Mouse (Mus musculus) liver, embryonic 11.5 days (tissue): Measurements from ENCODE around the gene Flad1. TPM values are rescaled to one million over a fixed set of nuclear protein-coding genes. Genes with fewer than 3 reads are reported as not detected.

Source experiments
- ATAC-seq: fragments of 200-750 bp; cut with Nextera tagmentation; replicated peaks from 2 replicates; pipeline ENCODE4 v1.8.0; 2017; ENCODE audit warnings: moderate number of reproducible peaks, mild to moderate bottlenecking, moderate TSS enrichment, moderate library complexity; ENCODE audit not compliant: low FRiP score
- DNase-seq: peaks from one replicate; pipeline ENCODE4 v3.0.0-alpha.2; 2017; ENCODE audit warnings: low spot score
- H3K27ac ChIP-seq: fragments of 300-500 bp; sonication (generic); 2 replicates; pipeline ENCODE4 v1.5.1; 2014; ENCODE audit warnings: mild to moderate bottlenecking, low read depth, low read length, control low read depth
- H3K27me3 ChIP-seq: fragments of 300-500 bp; sonication (generic); replicated peaks from 2 replicates; pipeline ENCODE4 v1.6.1; 2014; ENCODE audit warnings: low read length, mixed read lengths; ENCODE audit not compliant: control insufficient read depth, insufficient read depth
- H3K36me3 ChIP-seq: fragments of 300-500 bp; sonication (generic); 2 replicates; pipeline ENCODE4 v1.6.1; 2014; ENCODE audit warnings: mild to moderate bottlenecking, low read length, moderate library complexity, mixed read lengths; ENCODE audit not compliant: control insufficient read depth, insufficient read depth
- H3K4me1 ChIP-seq: fragments of 300-500 bp; sonication (generic); replicated peaks from 2 replicates; pipeline ENCODE4 v1.6.1; 2014; ENCODE audit warnings: low read length, mixed read lengths; ENCODE audit not compliant: control insufficient read depth, insufficient read depth
- H3K4me2 ChIP-seq: fragments of 300-500 bp; sonication (generic); 2 replicates; pipeline ENCODE4 v1.6.1; 2014; ENCODE audit warnings: mild to moderate bottlenecking, control low read depth, moderate library complexity
- H3K4me3 ChIP-seq: fragments of 300-500 bp; sonication (generic); 2 replicates; pipeline ENCODE4 v1.5.1; 2014; ENCODE audit warnings: low read depth, low read length, control low read depth
- H3K9ac ChIP-seq: fragments of 300-500 bp; sonication (generic); 2 replicates; pipeline ENCODE4 v1.6.1; 2014; ENCODE audit warnings: low read depth, low read length, control low read depth
- H3K9me3 ChIP-seq: fragments of 300-500 bp; sonication (generic); 2 replicates; pipeline ENCODE4 v1.6.1; 2016; ENCODE audit warnings: low read length, inconsistent platforms, mixed read lengths; ENCODE audit not compliant: control insufficient read depth
- WGBS: fragments of 180-500 bp; shearing (Covaris S2); extraction: QIAGEN DNeasy Blood & Tissue Kit; methylation state at CpG from one replicate; pipeline ENCODE4 v1.1.7; 2014; 5-methylcytosine and 5-hydroxymethylcytosine counted together
- polyA plus RNA-seq: library from polyadenylated mRNA; unstranded; fragments of >200 nt; fragmentation: Nextera tagmentation; extraction: Ambion mirVana; gene quantifications from 2 replicates; pipeline ENCODE4 v1.2.1, GENCODE M21; 2014

The Flad1 gene
- polyA plus RNA-seq, 1 experiment from 2014 or later = 34.3 TPM

DNA sequence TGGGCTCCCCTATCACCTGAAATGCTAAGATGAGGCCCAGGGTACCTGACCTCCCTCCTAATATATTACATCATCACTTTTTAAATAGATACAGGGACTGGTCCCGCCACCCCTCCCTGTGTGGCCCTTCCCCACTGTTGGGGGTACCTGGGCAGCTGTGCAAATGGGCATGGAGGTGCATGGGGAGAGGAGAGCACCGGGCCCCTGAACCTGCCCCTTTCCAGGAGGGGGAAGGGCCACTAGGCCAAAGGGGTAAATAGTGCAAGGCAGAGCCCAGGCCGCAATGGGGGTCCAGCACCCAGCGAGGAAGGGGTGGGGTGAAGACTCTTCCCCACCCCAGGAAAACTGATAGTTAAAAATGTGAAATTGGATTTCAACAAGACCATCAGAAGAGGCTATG is 33.8 kb downstream of the Flad1 start:
- Histone ChIP-seq H3K9ac (no peak overlapping the region), H3K9me3 (no peaks in the 10 kb centered on the region), H3K4me2 (peak overlapping the region; percentile 81), H3K27ac (no peak overlapping the region), H3K36me3 (peaks cover 2% of the 10 kb centered on the region; the same call in 1 of the 2 replicates), H3K4me1 (peaks cover 14% of the 10 kb centered on the region), H3K4me3 (no peak overlapping the region), H3K27me3 (no peaks in the 10 kb centered on the region)
- ATAC-seq (no peak), DNase-seq (no peak)
- 74% methylated on average over 4 of the region's 4 CpGs for WGBS

DNA sequence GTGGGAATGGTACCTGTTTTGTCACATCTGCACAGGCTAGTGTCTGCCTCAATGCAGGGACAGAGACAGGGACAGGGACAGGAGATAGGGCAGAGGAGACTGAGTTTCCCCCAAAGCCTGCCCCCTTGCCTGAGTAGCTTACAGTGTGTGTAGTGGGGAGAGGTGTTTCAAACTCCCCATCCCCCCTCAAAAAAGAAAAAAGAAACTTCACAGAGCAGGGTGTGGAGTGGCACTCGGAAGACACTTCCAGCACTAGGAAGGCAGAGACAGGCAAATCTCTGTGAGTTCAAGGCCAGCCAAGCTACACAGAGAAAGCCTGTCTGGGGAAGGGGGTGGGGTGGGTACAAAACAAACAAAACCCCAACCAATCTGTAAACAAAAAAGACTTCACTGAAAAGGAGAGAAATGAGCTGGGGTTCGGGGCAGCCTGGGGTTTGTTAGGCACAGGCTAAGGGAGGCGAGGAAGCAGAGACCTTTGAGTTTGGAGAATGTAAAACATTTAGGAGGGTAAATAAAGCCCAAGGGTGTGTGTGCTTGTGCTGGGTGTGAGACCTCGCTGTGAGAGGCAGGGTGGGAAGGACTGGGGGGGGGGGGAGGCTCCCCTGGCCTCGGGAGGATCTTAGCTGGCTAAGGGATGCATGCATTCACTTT is 38.0 kb downstream of the Flad1 start:
- Histone ChIP-seq H3K4me1 (peaks cover 9% of the 10 kb centered on the region), H3K27me3 (no peaks in the 10 kb centered on the region), H3K4me3 (no peak overlapping the region), H3K9me3 (no peaks in the 10 kb centered on the region), H3K36me3 (no peaks in the 10 kb centered on the region), H3K9ac (no peak overlapping the region), H3K4me2 (no peak overlapping the region), H3K27ac (no peak overlapping the region)
- WGBS = 33% methylated on average over 5 of the region's 5 CpGs
- ATAC-seq (no peak), DNase-seq (no peak)

DNA sequence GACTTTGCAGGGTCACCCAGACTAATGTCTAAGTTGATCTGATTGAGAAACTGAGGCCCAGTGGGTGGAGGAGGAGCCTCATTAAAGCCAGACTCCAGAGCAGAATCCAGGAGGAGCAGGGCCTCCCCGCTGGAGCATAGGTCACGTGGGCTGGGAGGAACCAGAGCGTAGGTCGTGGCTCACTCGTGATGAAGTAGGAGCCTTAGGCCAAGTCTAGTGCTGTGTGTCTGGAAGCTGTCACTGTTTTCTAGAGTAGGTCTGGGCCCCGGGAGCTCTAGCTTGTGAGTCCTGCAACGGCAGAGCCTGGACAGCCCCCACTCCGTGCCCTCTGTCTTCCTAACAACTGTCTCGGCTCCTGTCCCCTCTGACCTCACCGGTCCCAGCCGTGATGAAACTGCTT is 44.3 kb downstream of the Flad1 start:
- ATAC-seq (no peak), DNase-seq (no peak)
- Histone ChIP-seq H3K9me3 (no peaks in the 10 kb centered on the region), H3K9ac (no peak overlapping the region), H3K27ac (no peak overlapping the region), H3K4me1 (no peaks in the 10 kb centered on the region), H3K4me2 (no peak overlapping the region), H3K27me3 (peaks cover 5% of the 10 kb centered on the region), H3K4me3 (no peak overlapping the region), H3K36me3 (no peaks in the 10 kb centered on the region)
- 56% methylated on average over 11 of the region's 11 CpGs for WGBS

DNA sequence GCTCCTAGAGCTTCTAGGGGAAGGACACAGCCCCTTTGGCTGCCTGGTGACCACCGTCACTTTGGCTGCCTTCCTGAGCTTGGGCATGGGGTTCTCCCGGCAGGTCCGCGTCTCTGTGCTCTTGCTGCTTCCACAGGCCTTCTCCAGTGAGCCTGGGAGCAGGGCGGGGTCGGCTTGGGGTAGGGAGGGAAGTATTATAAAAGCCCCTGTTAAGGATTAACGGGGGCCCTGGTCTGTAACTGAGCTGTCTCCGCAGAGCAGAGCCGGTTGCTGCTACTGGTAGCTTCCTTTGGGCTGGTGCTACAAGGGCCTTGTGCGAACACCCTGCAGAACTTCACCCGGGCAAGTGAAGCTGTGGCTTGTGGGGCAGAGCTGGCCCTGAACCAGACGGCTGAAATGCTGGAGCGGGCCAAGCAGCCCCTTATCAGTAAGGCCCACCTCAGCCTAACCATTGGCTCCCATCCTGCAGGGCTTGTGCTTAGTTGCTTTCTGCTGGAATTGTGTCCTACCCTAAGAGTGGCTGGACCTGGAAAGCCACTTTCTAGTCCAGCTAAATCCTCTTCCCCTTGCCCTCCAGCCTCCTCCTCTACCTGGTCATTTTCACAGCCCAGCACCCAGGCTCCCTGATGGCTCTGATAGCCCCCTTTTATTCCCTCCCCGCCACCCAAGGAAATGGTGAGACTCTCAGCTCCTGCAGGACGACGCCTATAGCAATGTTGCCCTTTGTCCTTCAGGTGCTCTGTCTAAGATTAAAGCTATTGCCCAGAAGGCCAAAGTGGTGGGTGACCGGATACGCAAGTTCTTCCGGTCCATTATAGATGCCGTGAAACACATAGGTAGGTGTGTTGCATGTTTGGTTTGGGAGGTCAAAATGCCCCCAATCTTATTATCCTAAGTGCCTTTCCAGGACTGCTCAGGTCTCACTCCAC is 45.9 kb downstream of the Flad1 start:
- no peaks in the 10 kb centered on the region for H3K4me1 ChIP-seq
- H3K4me2 ChIP-seq = no peak overlapping the region
- H3K27ac ChIP-seq = no peak overlapping the region
- WGBS = 67% methylated on average over 20 of the region's 20 CpGs
- H3K4me3 ChIP-seq = no peak overlapping the region
- H3K9ac ChIP-seq = no peak overlapping the region
- no peaks in the 10 kb centered on the region for H3K36me3 ChIP-seq
- H3K9me3 ChIP-seq = no peaks in the 10 kb centered on the region
- no peak for ATAC-seq
- H3K27me3 ChIP-seq = peaks cover 5% of the 10 kb centered on the region
- no peak for DNase-seq

DNA sequence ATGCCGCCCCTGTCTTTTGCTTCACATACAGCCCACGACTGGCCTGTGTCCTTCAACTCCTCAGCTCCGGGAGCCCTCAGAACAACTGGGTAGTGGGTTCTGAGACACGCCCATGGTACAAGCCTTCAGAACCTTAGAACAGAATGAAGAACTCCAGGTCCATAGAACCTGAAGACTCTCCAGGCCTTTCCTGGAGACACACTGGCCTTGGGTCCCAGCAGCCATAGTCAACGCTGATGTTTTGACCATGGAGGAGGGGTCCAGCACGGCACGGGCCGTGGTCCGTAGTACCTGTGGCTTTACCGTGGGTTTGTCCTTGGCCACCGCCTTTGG is 46.6 kb downstream of the Flad1 start, which contains the start of gene Dcst1:
Gene Dcst1, minus strand, starts transcription at position 101 of the 333 bp plus-strand sequence.
- Histone ChIP-seq H3K27me3 (peaks cover 5% of the 10 kb centered on the region), H3K27ac (no peak within 1 kb of the TSS), H3K9me3 (no peaks in the 10 kb centered on the region), H3K4me3 (no peak within 1 kb of the TSS), H3K4me2 (no peak within 1 kb of the TSS), H3K9ac (no peak within 1 kb of the TSS), H3K36me3 (no peaks in the 10 kb centered on the region), H3K4me1 (no peaks in the 10 kb centered on the region)
- DNase-seq = no peak
- no peak for ATAC-seq
- WGBS = 85% methylated on average over 11 of the region's 11 CpGs

DNA sequence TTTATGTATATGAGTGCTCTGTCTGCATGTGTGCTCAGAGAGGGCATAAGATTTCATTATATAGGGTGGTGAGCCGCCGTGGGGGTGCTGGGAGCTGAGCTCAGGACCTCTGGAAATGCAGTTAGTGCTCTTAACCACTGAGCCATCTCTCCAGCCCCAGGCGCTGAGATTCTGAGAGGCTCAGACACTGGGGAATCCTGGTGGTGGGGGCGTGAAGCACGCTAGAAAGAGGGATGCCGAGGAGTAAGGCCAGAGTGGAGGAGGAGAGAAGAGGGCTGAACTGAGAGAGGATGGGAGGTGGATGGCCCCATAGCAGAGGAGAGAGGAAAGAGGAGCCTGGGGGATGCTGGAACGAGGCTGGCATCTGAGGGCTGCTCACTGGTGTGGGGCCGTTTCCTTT is 47.0 kb downstream of the Flad1 start:
- Histone ChIP-seq H3K4me2 (no peak overlapping the region), H3K36me3 (no peaks in the 10 kb centered on the region), H3K27me3 (peaks cover 5% of the 10 kb centered on the region), H3K9ac (no peak overlapping the region), H3K27ac (no peak overlapping the region), H3K4me1 (no peaks in the 10 kb centered on the region), H3K9me3 (no peaks in the 10 kb centered on the region), H3K4me3 (no peak overlapping the region)
- no peak for ATAC-seq
- 67% methylated on average over 8 of the region's 8 CpGs for WGBS
- DNase-seq = no peak

DNA sequence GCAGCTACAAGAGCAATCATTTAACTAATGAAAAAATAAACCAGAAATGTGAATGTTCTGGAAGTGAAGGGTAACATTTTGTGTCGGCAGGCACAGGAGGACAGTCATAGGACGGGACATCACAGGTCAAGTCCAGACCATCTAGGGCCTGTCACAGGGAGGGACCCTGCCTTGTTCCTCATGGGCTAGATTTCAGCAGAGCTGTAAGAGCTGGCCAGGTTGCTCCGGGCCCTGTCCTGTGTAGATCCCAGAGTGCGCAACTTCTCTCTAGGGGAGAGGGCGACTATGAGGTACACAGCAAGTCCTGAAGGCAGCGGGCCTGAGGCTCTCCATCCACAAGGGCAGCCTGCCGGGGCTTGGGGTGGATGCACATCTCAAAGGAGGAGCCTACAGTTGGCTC is 50.0 kb downstream of the Flad1 start, which contains the start of gene Dcst2:
Gene Dcst2, plus strand, starts transcription at position 301 of the 400 bp plus-strand sequence.
- no peaks in the 10 kb centered on the region for H3K9me3 ChIP-seq
- 79% methylated on average over 7 of the region's 7 CpGs for WGBS

DNA sequence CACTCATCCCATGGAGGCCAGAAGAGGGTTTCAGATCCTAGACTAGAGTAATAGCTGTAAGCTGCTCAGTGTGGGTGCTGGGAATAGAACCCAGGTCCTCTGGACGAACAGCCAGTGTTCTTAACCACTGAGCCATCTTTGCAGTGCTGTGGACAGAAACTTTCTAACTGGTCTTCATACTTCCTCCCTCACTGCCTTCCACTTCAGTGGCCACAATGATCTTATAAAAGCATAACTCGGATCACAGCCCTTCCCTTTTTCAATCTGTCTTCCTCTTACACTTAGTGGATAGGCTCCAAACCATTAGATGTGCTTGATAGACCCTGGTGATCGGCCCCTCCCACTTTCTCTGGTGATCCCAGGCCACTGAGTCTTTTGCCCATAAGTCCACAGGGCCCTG is 51.4 kb downstream of the Flad1 start:
- Histone ChIP-seq H3K9me3 (no peaks in the 10 kb centered on the region), H3K4me1 (no peaks in the 10 kb centered on the region; the same call in 1 of the 2 replicates), H3K4me3 (no peak overlapping the region), H3K9ac (no peak overlapping the region), H3K4me2 (no peak overlapping the region), H3K27ac (no peak overlapping the region), H3K27me3 (peaks cover 6% of the 10 kb centered on the region; the same call in 1 of the 2 replicates), H3K36me3 (no peaks in the 10 kb centered on the region)
- 57% methylated on average over 3 of the region's 3 CpGs for WGBS
- ATAC-seq = no peak
- DNase-seq = no peak

More for the DNA sequence above, 50.0 kb downstream of the Flad1 start, which contains the start of gene Dcst2:
- H3K4me1 ChIP-seq = no peaks in the 10 kb centered on the region
- no peak within 1 kb of the TSS for H3K9ac ChIP-seq
- no peak within 1 kb of the TSS for H3K4me3 ChIP-seq
- no peak for ATAC-seq
- no peak within 1 kb of the TSS for H3K4me2 ChIP-seq
- H3K36me3 ChIP-seq = no peaks in the 10 kb centered on the region
- H3K27ac ChIP-seq = no peak within 1 kb of the TSS
- peaks cover 5% of the 10 kb centered on the region for H3K27me3 ChIP-seq
- DNase-seq = no peak
